Mouse (Mus musculus) cerebellum, adult 2 months (tissue): Measurements from ENCODE around the gene Atxn1. TPM values are rescaled to one million over a fixed set of nuclear protein-coding genes. Genes with fewer than 3 reads are reported as not detected.

ENCODE experiments used
- DNase-seq, 2 experiments: peaks; one replicate each; pipeline ENCODE4 v3.0.0; 2021
- H3K27ac ChIP-seq: fragments of 200-500 bp; 2 replicates; pipeline ENCODE4 v1.5.1; 2012; ENCODE audit warnings: low read length, control low read depth, inconsistent platforms; ENCODE audit not compliant: insufficient read depth
- H3K27me3 ChIP-seq: fragments of 200-500 bp; 2 replicates; pipeline ENCODE4 v1.6.1; 2012; ENCODE audit warnings: inconsistent platforms, mild to moderate bottlenecking, low read length, moderate library complexity; ENCODE audit not compliant: control insufficient read depth, insufficient read depth
- H3K4me1 ChIP-seq: fragments of 200-500 bp; 2 replicates; pipeline ENCODE4 v1.6.1; 2011; ENCODE audit warnings: low read length; ENCODE audit not compliant: control insufficient read depth, insufficient read depth
- H3K4me3 ChIP-seq: fragments of 200-500 bp; replicated peaks from 2 replicates; pipeline ENCODE3; 2011; ENCODE audit warnings: mild to moderate bottlenecking, low read depth, low read length, control low read depth; ENCODE audit not compliant: insufficient read depth
- CTCF ChIP-seq: fragments of 200-500 bp; IDR thresholded peaks from 2 replicates; pipeline ENCODE4 v1.5.1; 2011; ENCODE audit warnings: low read depth, mild to moderate bottlenecking, control low read depth, low read length, moderate library complexity, borderline replicate concordance; ENCODE audit not compliant: insufficient read depth
- POLR2A ChIP-seq: fragments of 200-500 bp; IDR thresholded peaks from 2 replicates; pipeline ENCODE4 v1.6.1; 2011; ENCODE audit warnings: low read length, control low read depth, borderline replicate concordance; ENCODE audit not compliant: insufficient read depth
- WGBS: fragments of 180-500 bp; shearing (Covaris S2); methylation state at CpG from one replicate; pipeline ENCODE4 v1.1.7; 2018; 5-methylcytosine and 5-hydroxymethylcytosine counted together
- polyA plus RNA-seq: library from polyadenylated mRNA; depleted of rRNA; stranded (reverse); fragments of >200 nt; gene quantifications from 2 replicates; pipeline ENCODE4 v1.2.3, GENCODE M21; 2012

Atxn1 gene
- polyA plus RNA-seq, 1 experiment = 16.9 TPM

GRCm38 (mm10) chr13:45822491-45822829, 142.3 kb downstream of the Atxn1 start:
- Histone ChIP-seq H3K27me3 (no peaks in the 10 kb centered on the region), H3K4me1 (peaks cover 9% of the 10 kb centered on the region), H3K4me3 (no peak overlapping the region), H3K27ac (no peak overlapping the region)
- no peak for TF ChIP-seq CTCF
- DNase-seq = no peak
- WGBS = 83% methylated on average over 4 of the region's 4 CpGs

GRCm38 (mm10) chr13:45821764-45822490, 142.9 kb downstream of the Atxn1 start:
- TF ChIP-seq CTCF (no peak), POLR2A (no peak)
- no peak for DNase-seq
- 92% methylated on average over 7 of the region's 7 CpGs for WGBS
- Histone ChIP-seq H3K4me1 (peaks cover 5% of the 10 kb centered on the region; the same call in 1 of the 2 replicates), H3K27ac (no peak overlapping the region), H3K27me3 (no peaks in the 10 kb centered on the region), H3K4me3 (no peak overlapping the region)

- Histone ChIP-seq H3K4me1 (peaks cover 8% of the 10 kb centered on the region; the same call in 1 of the 2 replicates), H3K27ac (no peak overlapping the region), H3K27me3 (no peaks in the 10 kb centered on the region), H3K4me3 (no peak overlapping the region)
- peak; percentile 27 to 64 for DNase-seq
- WGBS = 33% methylated on average over 15 of the region's 15 CpGs
- TF ChIP-seq CTCF (no peak), POLR2A (no peak)
Measured at GRCm38 (mm10) chr13:45820473-45821230, 144.2 kb downstream of the Atxn1 start.

- TF ChIP-seq CTCF (no peak), POLR2A (no peak)
- no peaks in the 10 kb centered on the region for H3K27me3 ChIP-seq
- 22% methylated on average over 1 of the region's 1 CpGs for WGBS
- no peak for DNase-seq
- no peak overlapping the region for H3K27ac ChIP-seq
- peaks cover 8% of the 10 kb centered on the region; the same call in 1 of the 2 replicates for H3K4me1 ChIP-seq
- H3K4me3 ChIP-seq = no peak overlapping the region
Measured at GRCm38 (mm10) chr13:45816670-45817069, 148.1 kb downstream of the Atxn1 start.

- 55% methylated on average over 16 of the region's 16 CpGs for WGBS
- no peak overlapping the region for H3K4me3 ChIP-seq
- no peaks in the 10 kb centered on the region for H3K27me3 ChIP-seq
- no peak for DNase-seq
- TF ChIP-seq POLR2A = no peak
- no peak for TF ChIP-seq CTCF
- peaks cover 5% of the 10 kb centered on the region; the same call in 1 of the 2 replicates for H3K4me1 ChIP-seq
- H3K27ac ChIP-seq = 0 out of 2 replicates have a peak overlapping the region, but pooled peaks have one; percentile 26
Measured at GRCm38 (mm10) chr13:45809777-45810410, 154.9 kb downstream of the Atxn1 start.

- Histone ChIP-seq H3K27ac (no peak overlapping the region), H3K4me1 (peaks cover 5% of the 10 kb centered on the region), H3K4me3 (peak overlapping the region; percentile 4), H3K27me3 (no peaks in the 10 kb centered on the region)
- DNase-seq = peak; percentile 37 to 44
- WGBS = 64% methylated on average over 18 of the region's 18 CpGs
- TF ChIP-seq CTCF (peak; percentile 70), POLR2A (no peak)
Measured at GRCm38 (mm10) chr13:45807593-45808043, 157.2 kb downstream of the Atxn1 start.

GRCm38 (mm10) chr13:45806600-45807525, 157.9 kb downstream of the Atxn1 start:
- TF ChIP-seq POLR2A (no peak), CTCF (no peak)
- peak overlapping the region; percentile 4 for H3K4me3 ChIP-seq
- no peaks in the 10 kb centered on the region for H3K27me3 ChIP-seq
- 77% methylated on average over 18 of the region's 18 CpGs for WGBS
- H3K27ac ChIP-seq = no peak overlapping the region
- peaks cover 5% of the 10 kb centered on the region for H3K4me1 ChIP-seq
- DNase-seq = no peak
